Mouse (Mus musculus): ENCODE data around the gene Gda.
A peak's percentile ranks its signal among the peaks of the same experiment; 100 is the strongest.

The Gda gene

DNA sequence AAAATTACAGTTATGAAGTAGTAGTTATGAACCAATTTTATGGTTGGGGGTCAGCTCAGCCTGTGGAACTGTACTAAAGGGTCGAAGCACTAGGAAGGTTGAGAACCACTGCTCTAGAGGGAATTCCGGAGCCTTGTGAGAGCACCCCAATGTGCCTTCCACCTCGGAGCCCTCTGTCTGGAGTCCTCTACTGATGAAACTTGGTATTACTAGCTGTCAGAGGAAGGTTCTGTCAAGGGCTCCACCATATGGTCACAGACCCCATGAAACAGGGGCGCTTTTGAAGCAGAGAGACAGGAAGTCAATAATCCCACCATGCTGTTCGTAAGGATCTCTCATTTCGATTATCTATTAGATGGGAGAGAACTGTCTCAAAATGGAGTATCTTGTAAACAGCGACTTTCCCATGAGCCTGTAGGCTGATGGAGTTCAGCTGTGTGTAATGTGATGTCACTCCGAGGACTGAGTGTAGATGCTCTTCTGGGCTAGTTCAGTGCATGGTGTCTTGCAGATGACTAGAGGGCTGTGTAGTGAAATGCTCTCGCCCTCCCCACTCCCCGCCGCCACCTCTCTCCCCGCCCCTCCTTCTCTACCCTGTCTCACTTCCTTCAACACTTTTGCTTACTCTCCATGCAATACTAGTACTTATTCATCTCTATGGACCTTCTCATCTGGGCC lies 100.7 kb downstream of the Gda start:
- DNase-seq: peak; percentile 7

DNA sequence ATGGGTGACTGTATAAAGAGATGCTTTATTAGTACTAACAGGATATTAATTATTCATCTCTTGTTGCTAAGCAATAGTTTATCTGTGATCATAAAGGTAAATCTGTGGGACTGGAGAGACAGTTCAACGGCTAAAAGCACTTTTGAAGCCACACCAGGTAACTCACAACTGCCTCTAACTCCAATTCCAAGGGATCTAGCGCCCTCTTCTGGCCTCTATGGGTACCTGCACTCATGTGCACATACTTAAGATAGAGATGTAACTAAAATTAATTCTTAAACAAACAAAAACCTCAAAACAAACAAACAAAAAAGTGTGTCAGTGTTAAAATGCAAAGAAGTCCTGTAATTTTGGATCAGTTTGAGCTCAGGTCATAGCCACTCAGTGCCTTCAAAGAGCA lies 101.9 kb downstream of the Gda start:
- no peak for DNase-seq

- DNase-seq: no peak
Measured at GRCm38 (mm10) chr19:21370782-21371181, 102.5 kb downstream of the Gda start.

GRCm38 (mm10) chr19:21369175-21369574 lies 104.1 kb downstream of the Gda start:
- DNase-seq: no peak

- DNase-seq: peak; percentile 5
Measured at GRCm38 (mm10) chr19:21368595-21368994, 104.7 kb downstream of the Gda start.

DNA sequence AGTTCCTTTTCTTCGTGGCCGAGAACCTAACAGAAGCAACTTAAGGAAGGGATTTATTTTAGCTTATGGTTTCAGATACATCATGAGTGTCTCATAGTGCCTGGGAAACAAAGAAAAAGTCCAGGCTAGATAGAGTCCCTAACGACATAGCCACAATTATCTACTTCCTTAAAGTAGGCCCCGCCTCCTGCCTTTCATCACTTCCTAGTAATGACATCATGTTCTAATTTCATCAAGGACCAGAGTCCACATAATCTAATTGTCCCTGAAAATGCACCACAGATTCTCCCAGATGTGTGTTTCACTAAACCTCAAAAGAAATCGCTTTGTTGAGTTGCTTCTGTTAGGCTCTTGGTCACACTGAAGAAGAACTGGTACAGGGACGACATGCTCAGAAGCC lies 115.5 kb downstream of the Gda start:
- DNase-seq: no peak

DNA sequence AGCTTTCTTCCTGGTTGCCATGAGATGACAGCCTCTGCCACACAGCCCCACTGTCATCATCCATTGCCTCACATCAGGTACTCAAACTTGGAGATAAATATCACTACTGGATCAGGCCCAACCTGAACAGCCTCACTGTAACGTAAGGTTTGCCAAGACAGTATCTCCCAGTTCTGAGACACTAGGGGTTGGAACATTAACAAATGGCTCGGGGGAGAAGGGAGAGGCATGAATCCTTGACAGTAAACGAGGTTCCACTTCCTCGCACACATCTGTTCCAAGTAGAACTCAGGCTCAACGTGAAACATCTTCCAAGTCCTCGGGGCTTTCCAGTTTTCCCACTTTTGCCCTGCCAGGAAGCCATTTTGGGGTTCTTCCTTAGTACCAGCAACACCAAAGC lies 123.6 kb downstream of the Gda start:
- DNase-seq: no peak

- DNase-seq: no peak
Measured at GRCm38 (mm10) chr19:21346646-21347045, 126.6 kb downstream of the Gda start.

All from embryo, embryonic 11 days (tissue).